Mouse (Mus musculus) testis, adult 2 months (tissue): Measurements from ENCODE around the gene Il12rb1.

ENCODE experiments used
- CTCF ChIP-seq: fragments of 200-500 bp; IDR thresholded peaks from 2 replicates; pipeline ENCODE4 v1.5.1; 2012; ENCODE audit warnings: low read depth, mild to moderate bottlenecking, inconsistent platforms, low read length, moderate library complexity; ENCODE audit not compliant: control insufficient read depth, insufficient read depth, insufficient replicate concordance
- POLR2A ChIP-seq: fragments of 200-500 bp; IDR thresholded peaks from 2 replicates; pipeline ENCODE4 v1.6.1; 2012; ENCODE audit warnings: low read depth, mild to moderate bottlenecking, inconsistent platforms, low read length, moderate library complexity; ENCODE audit not compliant: control insufficient read depth

DNA sequence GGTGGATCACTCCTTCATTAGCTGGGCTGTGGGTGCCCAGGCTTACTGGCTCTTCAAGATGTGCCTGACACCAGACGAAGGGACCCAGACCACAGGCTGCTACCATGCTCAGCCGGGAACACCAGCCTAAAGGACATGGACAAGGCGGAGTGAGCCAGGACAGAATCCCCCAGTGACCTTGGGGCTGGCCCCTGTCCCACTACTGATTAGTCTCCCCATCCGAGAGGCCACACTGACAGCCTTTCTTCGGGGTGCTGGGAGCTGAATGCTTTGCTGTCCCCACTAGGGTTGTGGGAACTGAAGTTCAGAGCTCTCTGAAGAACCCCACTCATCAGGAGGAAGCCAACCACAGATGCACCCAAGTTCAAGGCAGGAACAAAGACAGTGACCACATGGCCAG is 33.0 kb upstream of the Il12rb1 start:
- TF ChIP-seq POLR2A, result no peak
- no peak for TF ChIP-seq CTCF
